Mouse (Mus musculus): Measurements from ENCODE around the gene Myo10. TPM values are rescaled to one million over a fixed set of nuclear protein-coding genes. Genes with fewer than 3 reads are reported as not detected.

The Myo10 gene
- polyA plus RNA-seq, 1 experiment, result not detected

DNA sequence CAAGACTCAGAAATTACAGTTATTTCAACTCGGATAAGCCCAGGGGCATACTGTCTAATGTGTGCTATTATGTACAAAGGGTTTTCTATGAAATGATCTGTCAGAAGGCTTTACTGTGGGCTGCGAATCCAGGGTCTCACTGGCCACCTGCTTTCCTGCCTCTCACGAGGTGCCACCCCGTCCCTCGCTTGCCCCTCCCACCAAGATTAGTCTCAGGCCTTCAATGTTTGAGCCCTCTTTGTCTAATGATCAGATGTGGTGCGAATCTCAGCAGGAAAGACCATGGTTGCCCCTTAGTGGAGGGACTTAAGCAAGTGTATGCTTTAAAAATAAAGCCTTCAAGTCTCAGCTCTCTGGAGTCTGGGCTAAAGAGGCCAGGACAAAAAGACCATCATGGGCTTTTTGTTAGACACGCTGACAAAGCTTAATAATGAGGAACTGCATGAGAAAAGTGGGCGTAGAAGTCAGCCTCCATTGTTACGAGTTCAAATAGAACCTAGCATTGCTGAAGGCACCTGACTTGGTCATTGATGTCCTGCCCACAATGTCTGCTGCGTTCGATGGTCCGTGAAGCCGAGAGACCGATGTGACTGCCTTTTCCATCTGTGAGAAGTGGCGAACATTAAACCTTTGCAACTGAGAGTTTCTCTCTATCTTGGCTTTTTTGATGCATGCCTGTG, 67.9 kb downstream of the Myo10 start:
- TF ChIP-seq GATA1 (IDR thresholded peaks at IDR 0.05; ENCODE audit: low read length), result no peak

DNA sequence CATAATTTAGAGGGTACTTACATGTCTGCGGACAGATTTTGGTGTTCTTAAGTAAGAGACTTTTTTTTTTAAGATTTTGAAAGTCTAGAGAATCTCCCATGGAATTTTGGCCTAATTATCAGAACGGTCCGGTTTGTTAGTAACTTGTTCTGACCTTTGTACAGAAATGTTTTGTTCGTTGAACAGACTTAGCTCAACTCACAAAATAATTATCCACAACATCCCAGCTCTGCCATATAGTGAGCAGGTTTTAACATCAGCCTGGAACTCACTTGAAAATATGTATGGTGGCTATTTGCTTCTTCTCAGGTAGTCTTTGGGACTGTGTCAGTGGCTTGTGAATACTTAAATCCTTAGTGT, 68.4 kb downstream of the Myo10 start:
- no peak for TF ChIP-seq GATA1 (IDR thresholded peaks at IDR 0.05; ENCODE audit: low read length)

DNA sequence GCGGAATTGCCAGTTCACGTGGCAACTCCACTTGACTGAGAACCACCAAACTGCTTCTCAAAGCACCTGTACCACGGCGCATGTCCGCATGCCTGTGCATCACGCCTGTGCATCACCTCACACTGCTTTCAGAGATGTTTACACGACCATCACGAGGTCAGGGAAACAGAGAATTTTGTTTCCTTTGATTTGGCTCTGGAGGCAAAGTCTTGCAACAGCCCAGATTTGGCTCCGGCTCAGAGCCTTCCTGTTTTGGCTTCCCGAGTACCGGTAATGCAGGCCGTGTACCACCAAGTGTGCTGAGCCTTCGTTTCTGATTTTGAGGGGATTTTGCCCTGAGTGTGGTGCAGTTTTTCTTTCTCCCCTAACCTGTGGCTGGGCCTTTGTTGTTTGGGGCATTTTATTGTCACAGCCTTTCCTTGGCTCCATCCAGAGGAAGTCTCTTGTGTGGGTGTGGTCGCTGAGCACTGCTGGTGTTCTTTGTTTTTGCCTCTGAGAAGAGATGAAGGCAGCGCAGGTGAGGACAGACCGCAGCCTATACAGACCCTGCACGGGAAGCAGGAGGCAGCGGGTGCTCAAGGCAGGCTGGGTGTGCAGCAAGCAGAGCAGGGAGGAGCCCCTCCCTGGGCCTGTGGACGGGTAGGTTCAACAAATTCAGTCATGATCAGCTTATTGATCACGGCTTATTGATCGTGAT, 70.1 kb downstream of the Myo10 start:
- TF ChIP-seq GATA1 (IDR thresholded peaks at IDR 0.05; ENCODE audit: low read length), result no peak

DNA sequence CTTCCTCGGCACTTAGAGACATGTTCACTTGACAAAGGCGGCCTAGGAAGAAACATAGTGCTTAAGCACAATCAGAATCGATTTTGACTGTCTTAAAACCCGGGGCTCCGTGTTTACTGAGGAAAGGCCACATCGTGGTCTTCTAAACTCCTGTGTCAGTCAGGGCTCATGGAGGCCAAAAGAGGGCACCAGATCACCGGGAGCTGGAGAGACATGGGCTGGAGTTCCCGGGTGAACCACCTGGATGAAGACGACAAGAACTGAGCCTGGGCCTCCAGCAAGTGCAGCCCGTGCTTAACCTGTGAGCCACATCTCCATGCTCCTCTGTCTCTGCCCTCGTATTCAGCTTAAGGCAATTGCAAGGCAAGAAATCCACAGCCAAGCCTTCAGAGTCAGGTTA, 71.4 kb downstream of the Myo10 start:
- no peak for TF ChIP-seq GATA1 (IDR thresholded peaks at IDR 0.05; ENCODE audit: low read length)

DNA sequence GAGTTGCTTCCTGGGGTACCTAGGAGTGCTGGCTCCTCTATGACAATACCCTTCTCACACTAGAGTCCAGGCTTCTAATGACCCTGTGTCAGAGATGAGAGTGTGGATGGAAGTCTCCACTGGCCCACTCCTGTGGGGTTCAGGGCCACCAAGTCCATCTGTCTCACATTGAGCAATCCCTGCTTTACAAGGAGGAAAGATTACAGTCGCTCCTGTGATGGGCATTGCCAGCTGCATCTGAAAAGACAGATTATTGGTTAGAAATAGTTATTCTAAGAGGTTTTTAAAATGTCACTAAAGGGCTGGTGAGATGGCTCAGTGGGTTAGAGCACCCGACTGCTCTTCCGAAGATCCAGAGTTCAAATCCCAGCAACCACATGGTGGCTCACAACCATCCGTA, 72.4 kb downstream of the Myo10 start:
- no peak for TF ChIP-seq GATA1 (IDR thresholded peaks at IDR 0.05; ENCODE audit: low read length)

DNA sequence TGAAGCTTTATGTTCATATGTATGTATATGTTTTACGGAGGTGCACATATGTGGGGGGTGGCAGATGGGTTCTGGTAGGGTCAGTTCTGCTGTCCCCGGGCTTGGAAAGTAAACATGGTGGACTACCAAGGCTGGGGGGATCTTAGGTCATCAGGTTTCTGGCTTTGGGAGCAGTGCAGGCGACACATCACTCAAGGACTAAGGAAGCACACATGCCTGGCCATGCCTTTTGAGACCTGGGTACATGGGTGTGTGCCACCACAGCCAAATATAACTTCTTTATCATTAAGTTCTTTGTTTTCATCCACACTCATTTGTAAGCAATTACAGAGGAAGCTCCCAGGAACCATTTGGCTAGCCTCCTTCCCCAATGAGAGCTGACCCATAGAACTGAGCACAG, 72.9 kb downstream of the Myo10 start:
- no peak for TF ChIP-seq GATA1 (IDR thresholded peaks at IDR 0.05; ENCODE audit: low read length)

DNA sequence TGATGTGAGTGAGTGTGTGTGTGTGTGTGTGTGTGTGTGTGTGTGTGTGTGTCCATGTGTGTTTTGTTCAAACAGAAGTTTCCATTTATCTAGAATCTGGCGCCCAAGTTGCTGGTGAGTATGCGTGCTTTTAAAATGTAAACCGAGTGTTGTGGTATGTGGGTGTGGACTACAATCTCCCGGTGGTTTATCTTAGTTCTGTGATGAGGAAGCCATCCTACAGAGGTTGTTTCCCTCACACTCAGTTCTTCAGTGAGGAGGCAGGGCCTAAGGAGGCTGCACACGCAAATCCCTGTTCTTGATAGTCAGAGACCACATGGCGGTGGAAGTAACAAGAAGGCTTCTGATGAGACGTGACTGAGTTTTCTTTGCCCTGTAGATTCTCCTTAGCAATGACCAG, 73.6 kb downstream of the Myo10 start:
- TF ChIP-seq GATA1 (IDR thresholded peaks at IDR 0.05; ENCODE audit: low read length), result no peak

DNA sequence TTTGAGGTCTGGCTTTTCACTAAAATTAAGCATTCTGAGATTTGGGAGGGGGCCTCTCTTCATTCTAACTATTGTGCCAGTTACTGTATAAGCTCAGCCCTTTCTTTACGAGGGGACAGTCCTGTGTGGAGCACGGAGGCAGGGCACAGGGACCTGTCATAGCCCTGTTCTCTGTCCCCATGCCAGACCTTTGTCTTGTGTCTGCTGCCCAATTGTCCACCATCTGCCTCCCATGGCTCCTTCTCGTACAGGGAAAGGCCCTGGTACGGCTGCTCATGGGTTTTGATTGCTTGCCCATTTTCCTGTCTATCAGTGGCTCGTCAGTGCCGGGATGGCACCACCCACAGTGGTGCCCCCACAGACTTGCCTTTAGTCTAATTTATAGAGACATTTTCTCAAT, 74.3 kb downstream of the Myo10 start:
- no peak for TF ChIP-seq GATA1 (IDR thresholded peaks at IDR 0.05; ENCODE audit: low read length)

DNA sequence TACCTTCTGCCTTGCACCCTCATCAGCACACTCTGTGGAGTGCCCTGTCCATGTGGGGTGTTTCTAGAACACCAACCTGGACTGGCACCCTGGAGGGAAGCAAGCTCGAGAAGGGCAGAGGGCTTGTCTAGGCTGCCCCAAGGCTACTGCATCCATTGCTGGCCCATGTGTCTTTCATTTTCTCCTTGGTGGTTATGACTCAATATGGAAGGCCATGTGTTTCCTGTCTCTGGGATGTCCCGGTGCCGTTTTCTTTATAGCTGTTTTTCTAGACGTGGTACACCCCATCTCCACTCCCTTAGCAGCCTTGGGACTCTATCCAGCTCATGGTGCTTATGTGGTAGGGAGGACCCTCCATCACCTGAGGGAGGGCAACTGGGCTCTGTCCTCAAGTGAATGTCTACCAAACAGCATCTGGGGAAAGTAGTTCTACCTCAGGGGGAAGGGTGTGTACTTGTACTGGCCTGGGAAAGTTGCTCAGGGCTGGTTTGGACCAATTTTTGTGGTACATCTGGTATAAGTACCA, 76.8 kb downstream of the Myo10 start:
- no peak for TF ChIP-seq GATA1 (IDR thresholded peaks at IDR 0.05; ENCODE audit: low read length)

DNA sequence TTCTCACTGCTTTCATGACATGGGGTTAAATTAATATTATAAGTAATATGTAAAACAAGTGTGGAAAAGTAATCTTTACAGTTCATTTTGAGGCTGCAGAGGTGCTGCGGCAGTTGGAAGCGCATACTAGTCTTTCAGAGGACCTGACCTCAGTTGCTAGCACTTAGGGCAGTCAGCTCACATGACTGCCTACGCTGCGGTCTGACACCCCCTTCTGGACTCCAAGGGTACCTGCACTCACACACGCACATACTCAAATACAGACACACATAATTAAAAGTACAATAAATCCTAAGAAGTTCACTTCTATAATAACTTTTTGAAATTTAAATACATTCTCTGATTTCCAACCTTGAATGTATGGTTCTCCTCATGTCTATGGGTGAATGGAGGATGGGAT, 80.3 kb downstream of the Myo10 start:
- no peak for TF ChIP-seq GATA1 (IDR thresholded peaks at IDR 0.05; ENCODE audit: low read length)

DNA sequence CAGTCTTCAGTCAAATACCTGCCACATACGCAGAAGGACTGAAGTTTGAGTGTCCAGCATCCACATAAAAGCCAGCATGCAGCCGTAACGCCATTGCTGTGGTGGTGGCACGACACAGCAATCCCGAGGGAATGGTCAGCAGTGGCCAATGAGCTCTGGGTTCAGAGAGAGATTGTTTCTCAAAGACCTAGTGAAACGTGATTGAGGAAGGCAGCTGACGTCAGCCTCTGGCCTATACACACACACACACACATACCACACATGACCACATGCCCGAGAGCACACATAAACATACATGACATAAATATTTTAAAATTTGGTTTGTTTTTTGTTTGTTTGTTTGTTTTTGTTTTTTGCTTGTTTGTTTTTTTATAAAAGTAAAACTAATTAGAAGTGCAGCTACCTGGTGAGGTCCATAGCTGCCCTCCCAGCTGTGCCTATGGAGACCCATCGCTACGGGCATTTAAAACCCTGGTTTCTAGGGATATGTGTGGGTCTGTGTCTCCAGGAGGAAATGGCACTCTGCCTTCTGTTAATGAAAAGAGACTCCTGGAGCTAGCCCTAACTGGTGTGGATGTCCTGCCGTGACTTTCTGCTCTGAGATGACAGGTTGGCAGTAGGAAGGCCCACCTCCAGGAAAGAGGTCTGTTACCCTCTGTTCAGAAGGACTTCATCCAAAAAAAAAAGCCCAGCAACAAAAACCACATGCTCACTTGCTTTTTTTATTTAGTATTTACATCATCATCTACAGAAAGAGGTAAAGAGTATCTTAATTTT, 82.7 kb downstream of the Myo10 start:
- no peak for TF ChIP-seq GATA1 (IDR thresholded peaks at IDR 0.05; ENCODE audit: low read length)

DNA sequence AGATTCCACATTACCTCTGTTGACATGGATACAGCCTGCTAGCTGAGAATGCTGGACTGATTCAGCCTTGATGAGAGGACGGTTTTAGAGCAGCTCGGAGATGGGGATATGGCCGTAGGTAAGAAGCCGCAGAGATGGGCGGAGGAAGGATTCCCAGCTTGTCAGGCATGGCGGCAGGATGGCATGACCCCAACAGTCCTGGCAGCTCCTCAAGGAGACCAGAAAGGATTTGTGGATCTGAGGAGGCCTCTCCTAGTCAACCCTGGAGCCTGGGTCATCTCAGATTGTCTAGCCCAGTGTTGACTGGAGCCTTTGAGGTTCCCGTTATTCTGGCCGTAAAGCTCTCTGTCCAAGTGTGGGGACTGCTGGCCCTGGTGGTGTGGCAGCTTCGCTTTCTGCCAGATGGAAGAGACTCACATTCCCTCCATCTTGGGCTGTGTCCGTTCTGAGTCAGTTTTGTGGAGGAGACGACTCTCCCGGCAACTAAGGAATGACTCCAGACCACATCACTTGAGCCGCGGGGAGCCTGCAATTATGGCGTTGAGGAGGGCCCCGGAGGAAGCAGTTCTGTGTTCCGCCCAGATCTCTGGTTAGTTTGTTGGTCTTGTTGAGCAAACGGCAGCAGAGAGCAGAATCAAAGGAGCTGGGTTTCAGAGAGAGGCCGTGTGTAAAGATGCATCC, 84.7 kb downstream of the Myo10 start:
- no peak for TF ChIP-seq GATA1 (IDR thresholded peaks at IDR 0.05; ENCODE audit: low read length)

DNA sequence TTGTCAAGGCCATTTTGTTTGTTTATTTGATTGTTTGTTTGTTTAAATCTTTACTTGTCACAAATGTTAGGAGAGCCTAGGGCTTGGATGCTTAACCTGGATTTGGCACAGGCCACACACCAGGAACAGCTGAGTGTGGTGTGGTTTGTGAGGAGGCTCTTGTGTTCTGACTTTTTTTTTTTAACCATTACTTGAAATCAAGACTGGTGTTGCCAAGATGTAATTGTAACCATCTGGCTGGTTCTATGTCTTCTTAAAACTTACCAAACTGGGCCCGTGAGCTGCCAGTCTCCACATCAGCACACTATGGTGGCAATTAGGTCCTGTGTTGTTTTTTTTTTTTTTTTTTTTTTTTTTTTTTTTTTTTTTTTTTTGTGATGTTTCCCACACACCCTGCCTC, 85.6 kb downstream of the Myo10 start:
- TF ChIP-seq GATA1 (IDR thresholded peaks at IDR 0.05; ENCODE audit: low read length), result no peak

DNA sequence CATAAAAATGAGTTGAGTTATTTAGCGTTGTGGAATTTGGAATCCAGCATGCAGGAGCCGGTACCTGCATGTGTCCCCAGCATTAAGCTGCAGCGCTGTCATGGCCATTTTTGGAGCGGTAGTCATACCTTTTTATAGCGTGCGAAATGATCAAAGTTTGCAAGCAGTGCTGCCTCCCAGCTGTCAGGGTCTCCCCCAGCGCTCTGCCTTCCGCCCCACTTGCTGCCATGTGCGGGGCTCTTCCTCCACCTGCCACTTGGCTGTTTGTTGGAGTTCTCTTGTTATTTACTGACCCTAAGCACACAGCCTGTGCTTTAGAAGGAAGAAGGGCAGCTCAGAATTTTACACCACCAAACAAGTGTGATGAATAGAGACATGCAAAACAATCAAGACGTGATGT, 88.6 kb downstream of the Myo10 start:
- no peak for TF ChIP-seq GATA1 (IDR thresholded peaks at IDR 0.05; ENCODE audit: low read length)

DNA sequence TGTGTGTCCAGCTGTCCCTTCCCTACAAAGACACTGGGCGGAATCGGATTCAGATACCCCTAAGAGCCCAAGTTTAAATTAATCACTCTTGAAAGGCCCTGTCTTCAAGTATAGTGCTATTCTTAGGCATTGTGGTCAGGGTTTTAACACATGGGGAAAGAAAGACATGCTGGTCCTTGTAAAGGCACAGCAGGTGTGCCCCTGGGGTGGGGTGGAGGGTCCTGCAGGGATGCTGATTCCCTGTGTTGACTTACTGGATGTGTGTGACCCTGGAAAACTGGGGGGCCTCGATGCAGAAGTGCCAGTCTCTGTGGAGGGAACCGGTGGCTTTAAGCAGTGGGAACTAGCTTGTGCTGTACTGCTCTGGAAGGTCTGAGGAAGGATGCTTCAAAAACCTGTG, 90.6 kb downstream of the Myo10 start:
- TF ChIP-seq GATA1 (IDR thresholded peaks at IDR 0.05; ENCODE audit: low read length), result no peak

Measured in G1E-ER4 (cell line).